Mouse (Mus musculus) regulatory T cell (primary cell): Measurements from ENCODE around the gene Tdrd9.

Source experiments
- in situ Hi-C: fragments of 300-600 bp; cut with MboI, MseI; formaldehyde crosslinking; loops from one replicate; pipeline ENCODE4 v1.15.1; 2025; ENCODE audit warnings: high pct_unique_total_duplicates

Tdrd9 gene

DNA sequence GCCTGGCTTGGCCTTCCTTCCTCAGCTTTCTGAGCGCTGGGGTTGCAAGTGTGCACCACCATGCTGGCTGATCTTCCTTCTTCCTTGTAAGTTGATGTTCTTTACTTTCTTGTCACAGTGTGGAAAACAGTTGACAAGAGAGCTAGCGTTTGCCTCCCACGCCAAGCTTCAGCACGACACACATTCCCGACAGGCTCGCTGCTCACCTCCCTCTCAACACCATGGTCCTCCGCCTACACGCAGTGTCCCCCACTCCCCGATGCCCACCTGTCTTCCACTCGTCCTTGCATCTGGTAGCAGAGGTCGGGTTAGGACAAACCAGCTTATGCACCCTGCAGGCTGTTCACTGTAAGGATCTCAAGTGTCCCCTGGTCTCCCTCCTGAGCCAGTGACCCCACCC, 133.5 kb downstream of the Tdrd9 start:
- in situ Hi-C loops: no loop called here

DNA sequence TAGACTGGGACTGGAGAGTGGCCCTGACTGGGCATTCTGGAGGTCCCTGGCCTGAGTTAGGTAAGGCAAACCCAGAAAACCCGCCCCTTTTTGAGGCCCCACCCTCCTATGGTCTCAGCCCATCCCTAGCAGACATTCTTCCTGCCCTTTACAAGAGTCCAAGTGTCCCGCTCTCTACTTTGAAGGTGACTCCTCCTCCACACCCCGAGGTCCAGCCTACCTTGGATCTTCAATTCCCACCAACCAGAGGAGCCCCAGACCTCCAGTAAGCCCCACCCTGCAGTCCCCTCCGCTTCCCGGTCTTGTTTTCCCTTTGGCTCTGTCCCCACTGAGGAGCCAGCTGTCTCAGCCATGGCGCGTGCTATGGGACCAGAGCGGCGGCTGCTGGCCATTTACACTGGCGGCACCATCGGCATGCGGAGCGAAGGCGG, 135.2 kb downstream of the Tdrd9 start, which contains the start of gene Aspg:
Aspg (plus strand) TSS at position 139 of the 431 bp plus-strand sequence.
- in situ Hi-C loops: no loop called here

DNA sequence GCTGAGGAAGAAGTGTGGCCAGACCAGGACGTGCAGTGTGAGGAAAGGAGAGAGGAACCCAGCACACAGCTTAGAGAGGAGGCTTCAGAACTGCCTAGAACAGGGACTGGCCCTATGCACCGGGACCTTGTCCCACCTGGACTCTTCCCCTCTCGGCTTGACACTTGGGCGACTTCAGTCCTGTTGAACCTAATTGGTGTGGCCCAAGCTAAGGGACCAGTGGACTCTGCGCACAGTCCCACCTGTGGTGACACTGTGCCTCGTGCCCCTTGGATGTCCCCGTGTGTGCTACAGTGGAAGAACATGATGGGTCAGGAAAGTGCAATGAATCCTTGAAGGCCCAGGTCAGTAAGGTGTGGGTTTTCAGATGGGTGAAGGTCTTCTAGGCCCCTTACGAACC, 136.3 kb downstream of the Tdrd9 start:
- in situ Hi-C loops: no loop called here

DNA sequence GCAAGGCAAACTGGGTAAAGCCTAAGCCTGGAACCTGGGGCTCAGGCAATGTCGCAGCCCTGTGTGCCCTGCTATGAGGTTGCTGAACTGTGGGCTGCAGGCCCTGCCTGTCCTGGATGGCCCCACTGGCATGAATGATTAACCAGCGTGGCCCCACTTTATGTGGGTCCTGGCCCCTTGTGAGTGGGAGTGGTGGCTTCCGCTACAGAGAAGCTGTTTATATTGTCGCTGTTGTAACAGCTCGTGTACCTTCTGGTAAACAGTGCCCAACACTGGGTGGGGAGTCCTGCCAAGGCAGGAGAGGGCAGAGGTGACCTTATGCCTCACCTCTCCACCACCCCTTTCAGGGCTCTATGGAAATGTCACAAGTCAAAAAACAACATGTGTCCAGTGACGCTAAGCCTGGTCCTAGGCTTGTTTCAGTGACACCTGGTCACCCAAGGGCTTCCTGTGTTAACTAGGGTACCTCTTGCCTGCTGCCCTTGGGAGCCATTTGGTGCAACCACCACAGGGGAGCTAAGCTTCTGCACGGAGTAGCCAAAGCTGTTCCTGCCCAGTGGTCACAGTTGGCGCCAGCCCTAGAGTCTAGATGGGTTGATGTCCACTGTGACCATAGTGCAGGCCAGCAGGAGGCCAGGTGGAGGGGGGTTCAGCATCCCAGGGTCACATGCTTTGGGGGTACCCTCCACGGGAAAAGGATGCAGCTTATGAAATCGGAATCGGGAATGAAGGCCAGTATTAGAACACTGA, 137.5 kb downstream of the Tdrd9 start:
- in situ Hi-C loops: no loop called here

DNA sequence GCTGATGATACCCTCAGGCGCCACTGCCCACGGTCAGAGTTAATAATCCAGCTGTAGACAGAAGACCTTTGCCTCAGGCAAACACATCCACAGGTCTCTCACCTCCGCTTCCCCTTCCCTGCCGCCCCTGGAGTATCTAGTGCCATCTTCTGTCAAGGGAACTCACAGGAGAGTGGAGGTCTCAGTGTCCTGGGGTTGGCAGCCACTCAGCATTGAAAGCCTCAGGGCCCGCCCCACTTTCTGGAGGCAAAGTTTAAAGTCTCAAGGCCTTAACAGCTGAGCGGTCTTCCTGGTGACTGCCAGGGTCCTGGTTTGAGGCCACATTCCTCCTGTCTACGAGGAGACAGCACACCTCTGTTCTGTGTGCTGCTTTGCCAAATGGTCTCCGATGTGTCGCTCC, 138.3 kb downstream of the Tdrd9 start:
- in situ Hi-C loops: no loop called here

DNA sequence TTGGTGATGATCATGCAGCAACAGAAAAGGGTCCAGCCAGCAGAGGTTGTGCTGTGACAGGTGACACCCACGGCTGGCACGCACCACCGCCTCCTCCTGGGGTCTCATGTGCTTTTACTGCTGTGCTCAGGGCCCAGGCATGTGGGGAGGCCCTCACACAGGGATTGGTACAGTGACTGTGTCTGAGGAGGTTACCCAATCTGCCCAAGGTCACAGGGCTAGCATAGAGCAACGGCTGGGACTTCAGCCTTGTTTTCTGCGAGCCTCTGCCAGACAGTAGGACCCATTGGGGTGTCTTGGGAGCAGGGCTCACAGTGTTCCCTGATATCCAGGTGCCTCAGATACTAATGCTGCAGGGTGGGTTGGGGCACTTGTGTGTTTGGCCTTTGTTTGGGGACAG, 140.0 kb downstream of the Tdrd9 start:
- in situ Hi-C loops: no loop called here

DNA sequence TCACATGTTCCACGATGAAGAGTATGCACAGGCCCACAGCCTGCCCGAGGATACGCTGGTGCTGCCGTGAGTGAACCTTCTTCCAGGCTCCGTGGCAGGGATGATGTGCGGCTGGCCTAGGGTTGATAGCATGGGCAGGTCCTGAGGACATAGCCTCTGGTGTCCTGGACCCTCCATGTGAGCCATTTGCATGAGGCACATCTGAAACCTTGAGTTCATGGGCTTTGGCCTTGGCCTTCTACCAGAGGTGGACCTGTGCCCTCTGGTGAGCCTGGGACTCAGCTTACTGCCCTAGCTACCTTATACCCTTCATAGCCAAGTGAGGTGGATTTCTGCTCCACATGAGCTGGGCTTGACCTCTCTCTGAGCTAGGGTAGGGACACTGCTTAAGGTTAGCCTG, 140.9 kb downstream of the Tdrd9 start:
- in situ Hi-C loops: no loop called here

DNA sequence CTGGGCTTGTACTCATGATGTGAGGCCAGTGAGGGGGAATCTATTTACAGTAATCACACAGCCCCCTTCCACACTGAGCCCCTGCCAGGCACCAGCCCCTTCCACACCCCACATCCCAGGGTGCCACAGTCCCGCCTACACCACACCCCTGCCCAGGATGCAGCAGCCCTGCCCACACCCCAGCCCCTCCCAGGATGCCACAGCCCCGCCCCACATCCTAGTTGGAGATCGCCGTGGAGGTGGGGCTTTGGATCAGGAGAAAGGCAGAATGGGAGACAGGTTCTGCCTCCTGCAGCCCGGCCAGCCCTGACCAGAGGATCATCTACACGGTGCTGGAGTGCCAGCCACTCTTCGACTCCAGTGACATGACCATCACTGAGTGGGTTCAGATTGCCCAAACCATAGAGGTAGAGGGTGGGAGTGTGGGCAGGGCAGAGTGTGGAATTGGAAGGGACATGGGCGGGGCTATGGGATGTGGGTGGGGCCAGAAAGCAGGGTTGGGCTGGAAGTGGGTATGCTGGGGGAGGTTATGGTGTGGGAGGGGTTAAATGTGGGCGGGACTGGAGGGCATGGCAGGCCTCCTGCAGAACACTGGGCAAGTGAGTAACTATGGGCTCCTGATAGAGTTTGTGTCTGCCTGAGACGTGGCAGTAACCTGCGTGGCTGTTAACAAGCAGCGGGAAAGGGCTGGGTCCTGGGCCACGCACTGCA, 141.5 kb downstream of the Tdrd9 start:
- in situ Hi-C loops: no loop called here

DNA sequence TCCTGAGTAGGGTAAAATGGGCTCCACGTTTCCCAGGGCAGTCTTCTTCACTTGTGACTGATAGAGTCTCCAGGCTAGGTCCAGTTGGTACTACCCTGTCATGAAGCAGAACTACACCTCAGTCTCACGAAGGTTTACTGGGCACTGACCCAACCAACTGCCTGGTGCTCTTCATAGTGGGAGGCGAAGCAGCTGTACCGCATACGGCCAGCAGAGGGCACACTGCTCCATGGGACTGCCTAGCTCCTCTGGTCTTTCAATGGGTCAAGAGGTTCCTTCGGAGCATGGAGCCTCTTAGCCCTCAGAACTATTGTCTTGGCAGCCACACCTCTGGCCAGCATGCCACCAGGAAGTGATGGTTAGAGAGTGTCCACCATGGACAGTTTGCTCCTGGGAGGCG, 142.4 kb downstream of the Tdrd9 start:
- in situ Hi-C loops: no loop called here

DNA sequence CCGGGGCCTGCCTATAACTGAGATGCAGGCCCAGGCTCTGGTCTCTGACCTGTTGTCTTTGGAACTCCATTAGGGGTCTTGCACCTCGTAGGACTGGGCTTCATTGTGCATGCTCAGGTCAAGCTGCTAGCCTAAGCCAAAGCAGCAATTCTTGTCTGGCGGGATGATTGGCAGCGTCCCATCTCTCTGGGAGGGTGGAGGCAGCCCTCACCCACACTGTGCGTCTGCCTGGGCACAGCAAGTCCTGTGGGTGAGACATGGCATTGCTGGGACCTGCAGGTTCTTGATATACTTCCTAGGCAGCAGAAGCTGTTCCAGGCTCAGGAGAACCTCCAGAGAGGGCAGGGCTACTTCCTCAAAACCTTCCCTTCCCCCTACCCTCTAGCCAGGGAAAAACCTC, 145.6 kb downstream of the Tdrd9 start:
- in situ Hi-C loops: no loop called here

DNA sequence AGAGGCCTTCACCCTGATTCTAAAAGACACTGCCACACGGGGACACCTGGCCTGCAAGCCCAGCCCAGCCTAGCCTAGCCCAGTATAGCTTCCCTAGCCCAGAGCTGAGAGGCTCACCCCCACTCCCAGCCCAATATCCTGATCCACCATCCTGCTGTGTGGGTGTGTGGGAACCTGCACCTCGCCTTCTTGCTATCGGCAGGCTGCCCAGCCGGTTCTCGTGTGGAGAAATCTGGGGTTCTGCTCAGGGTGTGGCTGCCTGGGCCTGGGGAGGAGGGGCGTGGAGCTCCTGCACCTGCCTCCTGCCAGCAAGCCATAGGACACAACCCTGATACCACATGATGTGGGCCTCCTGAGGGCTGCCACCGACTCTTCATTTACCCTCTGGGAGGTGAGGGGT, 146.3 kb downstream of the Tdrd9 start:
- in situ Hi-C loops: no loop called here
